Mouse (Mus musculus): ENCODE measurements around the gene 4930415O20Rik. TPM values are rescaled to one million over a fixed set of nuclear protein-coding genes. Genes with fewer than 3 reads are reported as not detected.
A peak's percentile ranks its signal among the peaks of the same experiment; 100 is the strongest.

The 4930415O20Rik gene
- polyA plus RNA-seq, 1 experiment, result 0.09 TPM

GRCm38 (mm10) chr15:98622721-98623120, 51.9 kb downstream of the 4930415O20Rik start:
- H3ac ChIP-seq (ENCODE audit: control insufficient read depth, insufficient read length, low read depth), result no peak overlapping the region
- H3K79me2 ChIP-seq (ENCODE audit: control insufficient read depth, insufficient read depth), result no peaks in the 10 kb centered on the region
- H3K79me3 ChIP-seq (ENCODE audit: low read depth), result no peaks in the 10 kb centered on the region
- no peaks in the 10 kb centered on the region for H3K36me3 ChIP-seq (ENCODE audit: control insufficient read depth, insufficient read depth)
- no peak overlapping the region for H3K4me3 ChIP-seq (ENCODE audit: insufficient read depth, poor library complexity, severe bottlenecking)
- TF ChIP-seq CEBPB (IDR thresholded peaks at IDR 0.05; ENCODE audit: low read depth), result no peak
- TF ChIP-seq USF1 (IDR thresholded peaks at IDR 0.05; ENCODE audit: low read depth), result no peak
- TF ChIP-seq CTCF (IDR thresholded peaks at IDR 0.05; ENCODE audit: control insufficient read depth, insufficient read depth, insufficient read length), result no peak
- TF ChIP-seq MYOG (IDR thresholded peaks at IDR 0.05; ENCODE audit: control insufficient read depth, extremely low read depth, insufficient read length), result no peak
- TF ChIP-seq MYOD1 (IDR thresholded peaks at IDR 0.05; ENCODE audit: control insufficient read depth, insufficient read length, low read depth), result no peak
- no peak for TF ChIP-seq MAX (IDR thresholded peaks at IDR 0.05)
- no peak for TF ChIP-seq FOSL1 (IDR thresholded peaks at IDR 0.05; ENCODE audit: insufficient read depth, low read length, poor library complexity, severe bottlenecking)
- no peaks in the 10 kb centered on the region for H3K27me3 ChIP-seq (ENCODE audit: control insufficient read depth, insufficient read depth, insufficient read length)

GRCm38 (mm10) chr15:98623361-98623821, 52.6 kb downstream of the 4930415O20Rik start:
- H3ac ChIP-seq (ENCODE audit: control insufficient read depth, insufficient read length, low read depth), result no peak overlapping the region
- H3K79me3 ChIP-seq (ENCODE audit: low read depth), result no peaks in the 10 kb centered on the region
- no peaks in the 10 kb centered on the region for H3K27me3 ChIP-seq (ENCODE audit: control insufficient read depth, insufficient read depth, insufficient read length)
- H3K4me3 ChIP-seq (ENCODE audit: insufficient read depth, poor library complexity, severe bottlenecking), result no peak overlapping the region
- no peaks in the 10 kb centered on the region for H3K79me2 ChIP-seq (ENCODE audit: control insufficient read depth, insufficient read depth)
- no peaks in the 10 kb centered on the region for H3K36me3 ChIP-seq (ENCODE audit: control insufficient read depth, insufficient read depth)
- TF ChIP-seq USF1 (IDR thresholded peaks at IDR 0.05; ENCODE audit: low read depth) (no peak), MYOG (IDR thresholded peaks at IDR 0.05; ENCODE audit: control insufficient read depth, extremely low read depth, insufficient read length) (no peak), MYOD1 (IDR thresholded peaks at IDR 0.05; ENCODE audit: control insufficient read depth, insufficient read length, low read depth) (no peak), CEBPB (IDR thresholded peaks at IDR 0.05; ENCODE audit: low read depth) (no peak), FOSL1 (IDR thresholded peaks at IDR 0.05; ENCODE audit: insufficient read depth, low read length, poor library complexity, severe bottlenecking) (no peak), MAX (IDR thresholded peaks at IDR 0.05) (no peak), CTCF (IDR thresholded peaks at IDR 0.05; ENCODE audit: control insufficient read depth, insufficient read depth, insufficient read length) (no peak)

- Histone ChIP-seq H3ac (ENCODE audit: control insufficient read depth, insufficient read length, low read depth) (no peak overlapping the region), H3K79me3 (ENCODE audit: low read depth) (no peaks in the 10 kb centered on the region), H3K79me2 (ENCODE audit: control insufficient read depth, insufficient read depth) (no peaks in the 10 kb centered on the region), H3K4me3 (ENCODE audit: insufficient read depth, poor library complexity, severe bottlenecking) (no peak overlapping the region), H3K36me3 (ENCODE audit: control insufficient read depth, insufficient read depth) (no peaks in the 10 kb centered on the region), H3K27me3 (ENCODE audit: control insufficient read depth, insufficient read depth, insufficient read length) (no peaks in the 10 kb centered on the region)
- TF ChIP-seq FOSL1 (IDR thresholded peaks at IDR 0.05; ENCODE audit: insufficient read depth, low read length, poor library complexity, severe bottlenecking), result peak; percentile 50
- no peak for TF ChIP-seq MYOG (IDR thresholded peaks at IDR 0.05; ENCODE audit: control insufficient read depth, extremely low read depth, insufficient read length)
These were observed 55.3 kb downstream of the 4930415O20Rik start for GRCm38 (mm10) chr15:98626078-98626477.

- TF ChIP-seq CTCF (IDR thresholded peaks at IDR 0.05; ENCODE audit: control insufficient read depth, insufficient read depth, insufficient read length) (no peak), CEBPB (IDR thresholded peaks at IDR 0.05; ENCODE audit: low read depth) (no peak), MYOD1 (IDR thresholded peaks at IDR 0.05; ENCODE audit: control insufficient read depth, insufficient read length, low read depth) (no peak)
- no peaks in the 10 kb centered on the region for H3K36me3 ChIP-seq (ENCODE audit: control insufficient read depth, insufficient read depth)
- H3K27me3 ChIP-seq (ENCODE audit: control insufficient read depth, insufficient read depth, insufficient read length), result no peaks in the 10 kb centered on the region
- no peaks in the 10 kb centered on the region for H3K79me2 ChIP-seq (ENCODE audit: control insufficient read depth, insufficient read depth)
- no peak overlapping the region for H3ac ChIP-seq (ENCODE audit: control insufficient read depth, insufficient read length, low read depth)
- no peaks in the 10 kb centered on the region for H3K79me3 ChIP-seq (ENCODE audit: low read depth)
- H3K4me3 ChIP-seq (ENCODE audit: insufficient read depth, poor library complexity, severe bottlenecking), result no peak overlapping the region
These were observed 55.8 kb downstream of the 4930415O20Rik start for GRCm38 (mm10) chr15:98626487-98627212.

- TF ChIP-seq FOSL1 (IDR thresholded peaks at IDR 0.05; ENCODE audit: insufficient read depth, low read length, poor library complexity, severe bottlenecking) (no peak), MYOG (IDR thresholded peaks at IDR 0.05; ENCODE audit: control insufficient read depth, extremely low read depth, insufficient read length) (no peak), CTCF (IDR thresholded peaks at IDR 0.05; ENCODE audit: control insufficient read depth, insufficient read depth, insufficient read length) (no peak), CEBPB (IDR thresholded peaks at IDR 0.05; ENCODE audit: low read depth) (no peak), MAX (IDR thresholded peaks at IDR 0.05) (no peak), USF1 (IDR thresholded peaks at IDR 0.05; ENCODE audit: low read depth) (no peak), MYOD1 (IDR thresholded peaks at IDR 0.05; ENCODE audit: control insufficient read depth, insufficient read length, low read depth) (no peak)
- no peak overlapping the region for H3K4me3 ChIP-seq (ENCODE audit: insufficient read depth, poor library complexity, severe bottlenecking)
- no peaks in the 10 kb centered on the region for H3K36me3 ChIP-seq (ENCODE audit: control insufficient read depth, insufficient read depth)
- H3K79me2 ChIP-seq (ENCODE audit: control insufficient read depth, insufficient read depth), result peaks cover 14% of the 10 kb centered on the region
- no peaks in the 10 kb centered on the region for H3K27me3 ChIP-seq (ENCODE audit: control insufficient read depth, insufficient read depth, insufficient read length)
- H3K79me3 ChIP-seq (ENCODE audit: low read depth), result no peaks in the 10 kb centered on the region
- H3ac ChIP-seq (ENCODE audit: control insufficient read depth, insufficient read length, low read depth), result no peak overlapping the region
These were observed 57.9 kb downstream of the 4930415O20Rik start for GRCm38 (mm10) chr15:98628589-98629254.

Measured in C2C12 (cell line).